Mouse (Mus musculus): ENCODE data around the gene Msmp. TPM values are rescaled to one million over a fixed set of nuclear protein-coding genes. Genes with fewer than 3 reads are reported as not detected.
A peak's percentile ranks its signal among the peaks of the same experiment; 100 is the strongest.

Msmp gene
- total RNA-seq, 1 experiment, result 0.49 TPM

GRCm38 (mm10) chr4:43560243-43560611 lies 24.1 kb downstream of the Msmp start:
- peaks cover 25 to 34% of the 10 kb centered on the region in 2 experiments for H3K4me1 ChIP-seq (ENCODE audit: control insufficient read depth in 2 of 2, insufficient read depth in 2 of 2, low read length in 2 of 2, poor library complexity in 1 of 2)
- no peak overlapping the region for H3K27ac ChIP-seq (ENCODE audit: insufficient read depth, low read depth, low read length, poor library complexity, severe bottlenecking)
- peak overlapping the region; percentile 10; the same call in 1 of the 2 replicates for H3K9ac ChIP-seq (ENCODE audit: insufficient read depth, low read depth, low read length, poor library complexity, severe bottlenecking)
- DNase-seq (ENCODE audit: low read depth, low spot score), result no peak
- TF ChIP-seq CHD2 (IDR thresholded peaks at IDR 0.05; ENCODE audit: low read depth, low read length) (no peak), HCFC1 (IDR thresholded peaks at IDR 0.05; ENCODE audit: borderline replicate concordance, insufficient read depth, low read length) (no peak), ZC3H11A (IDR thresholded peaks at IDR 0.05; ENCODE audit: borderline replicate concordance, low read depth, low read length) (no peak), MAFK (IDR thresholded peaks at IDR 0.05; ENCODE audit: insufficient read depth, low read depth, low read length) (no peak)
- H3K9me3 ChIP-seq (ENCODE audit: control insufficient read depth, insufficient read depth, low read depth, low read length), result no peaks in the 10 kb centered on the region
- H3K36me3 ChIP-seq (ENCODE audit: control insufficient read depth, insufficient read depth, low read length, poor library complexity, severe bottlenecking), result peaks cover 14% of the 10 kb centered on the region
- no peak overlapping the region; a peak in 1 of 4 replicates for H3K4me3 ChIP-seq (ENCODE audit: insufficient read depth in 1 of 2, low read depth in 1 of 2, low read length in 2 of 2, poor library complexity in 1 of 2, severe bottlenecking in 1 of 2)
- in situ Hi-C loops (cut with MboI; ENCODE audit: low sequenced_read_pairs in 2 of 2, unreplicated experiment in 2 of 2), result no loop called here

- Histone ChIP-seq H3K4me1 (ENCODE audit: control insufficient read depth in 2 of 2, insufficient read depth in 2 of 2, low read length in 2 of 2, poor library complexity in 1 of 2) (peaks cover 25 to 34% of the 10 kb centered on the region in 2 experiments), H3K27ac (ENCODE audit: insufficient read depth, low read depth, low read length, poor library complexity, severe bottlenecking) (no peak overlapping the region), H3K4me3 (ENCODE audit: insufficient read depth in 1 of 2, low read depth in 1 of 2, low read length in 2 of 2, poor library complexity in 1 of 2, severe bottlenecking in 1 of 2) (no peak overlapping the region), H3K9me3 (ENCODE audit: control insufficient read depth, insufficient read depth, low read depth, low read length) (no peaks in the 10 kb centered on the region), H3K9ac (ENCODE audit: insufficient read depth, low read depth, low read length, poor library complexity, severe bottlenecking) (peak overlapping the region; percentile 15; the same call in 1 of the 2 replicates), H3K36me3 (ENCODE audit: control insufficient read depth, insufficient read depth, low read length, poor library complexity, severe bottlenecking) (peaks cover 19% of the 10 kb centered on the region)
- TF ChIP-seq HCFC1 (IDR thresholded peaks at IDR 0.05; ENCODE audit: borderline replicate concordance, insufficient read depth, low read length), result no peak
- TF ChIP-seq ZC3H11A (IDR thresholded peaks at IDR 0.05; ENCODE audit: borderline replicate concordance, low read depth, low read length), result no peak
- TF ChIP-seq MAFK (IDR thresholded peaks at IDR 0.05; ENCODE audit: insufficient read depth, low read depth, low read length), result no peak
- no peak for TF ChIP-seq CHD2 (IDR thresholded peaks at IDR 0.05; ENCODE audit: low read depth, low read length)
- no peak for TF ChIP-seq ZNF384 (IDR thresholded peaks at IDR 0.05; ENCODE audit: low read depth, low read length)
- no peak for DNase-seq (ENCODE audit: low read depth, low spot score)
- in situ Hi-C loops (cut with MboI; ENCODE audit: low sequenced_read_pairs in 2 of 2, unreplicated experiment in 2 of 2), result no loop called here
Measured at GRCm38 (mm10) chr4:43559519-43560242, 24.6 kb downstream of the Msmp start.

- in situ Hi-C loops (cut with MboI; ENCODE audit: low sequenced_read_pairs in 2 of 2, unreplicated experiment in 2 of 2), result no loop called here
- H3K4me3 ChIP-seq (ENCODE audit: insufficient read depth in 1 of 2, low read depth in 1 of 2, low read length in 2 of 2, poor library complexity in 1 of 2, severe bottlenecking in 1 of 2), result peak overlapping the region; percentile 44 to 51
- H3K36me3 ChIP-seq (ENCODE audit: control insufficient read depth, insufficient read depth, low read length, poor library complexity, severe bottlenecking), result peaks cover 25% of the 10 kb centered on the region
- peaks cover 25 to 34% of the 10 kb centered on the region in 2 experiments for H3K4me1 ChIP-seq (ENCODE audit: control insufficient read depth in 2 of 2, insufficient read depth in 2 of 2, low read length in 2 of 2, poor library complexity in 1 of 2)
- H3K27ac ChIP-seq (ENCODE audit: insufficient read depth, low read depth, low read length, poor library complexity, severe bottlenecking), result peak overlapping the region; percentile 86
- H3K9me3 ChIP-seq (ENCODE audit: control insufficient read depth, insufficient read depth, low read depth, low read length), result no peaks in the 10 kb centered on the region
- DNase-seq (ENCODE audit: low read depth, low spot score), result peak; percentile 60
- H3K9ac ChIP-seq (ENCODE audit: insufficient read depth, low read depth, low read length, poor library complexity, severe bottlenecking), result peak overlapping the region; percentile 71
- TF ChIP-seq MAFK (IDR thresholded peaks at IDR 0.05; ENCODE audit: insufficient read depth, low read depth, low read length), result no peak
Measured at GRCm38 (mm10) chr4:43558631-43559356, 25.5 kb downstream of the Msmp start.

- H3K4me3 ChIP-seq (ENCODE audit: insufficient read depth in 1 of 2, low read depth in 1 of 2, low read length in 2 of 2, poor library complexity in 1 of 2, severe bottlenecking in 1 of 2), result peak overlapping the region; percentile 44 to 51
- peaks cover 30% of the 10 kb centered on the region for H3K36me3 ChIP-seq (ENCODE audit: control insufficient read depth, insufficient read depth, low read length, poor library complexity, severe bottlenecking)
- H3K27ac ChIP-seq (ENCODE audit: insufficient read depth, low read depth, low read length, poor library complexity, severe bottlenecking), result peak overlapping the region; percentile 87
- H3K9me3 ChIP-seq (ENCODE audit: control insufficient read depth, insufficient read depth, low read depth, low read length), result no peaks in the 10 kb centered on the region
- TF ChIP-seq ZC3H11A (IDR thresholded peaks at IDR 0.05; ENCODE audit: borderline replicate concordance, low read depth, low read length), result no peak
- TF ChIP-seq CHD2 (IDR thresholded peaks at IDR 0.05; ENCODE audit: low read depth, low read length), result no peak; the same call in 1 of the 2 replicates
- TF ChIP-seq MAFK (IDR thresholded peaks at IDR 0.05; ENCODE audit: insufficient read depth, low read depth, low read length), result no peak
- no peak for TF ChIP-seq HCFC1 (IDR thresholded peaks at IDR 0.05; ENCODE audit: borderline replicate concordance, insufficient read depth, low read length)
- no peak for TF ChIP-seq ZNF384 (IDR thresholded peaks at IDR 0.05; ENCODE audit: low read depth, low read length)
- in situ Hi-C loops (cut with MboI; ENCODE audit: low sequenced_read_pairs in 2 of 2, unreplicated experiment in 2 of 2), result no loop called here
- H3K4me1 ChIP-seq (ENCODE audit: control insufficient read depth in 2 of 2, insufficient read depth in 2 of 2, low read length in 2 of 2, poor library complexity in 1 of 2), result peaks cover 25 to 32% of the 10 kb centered on the region in 2 experiments
- H3K9ac ChIP-seq (ENCODE audit: insufficient read depth, low read depth, low read length, poor library complexity, severe bottlenecking), result peak overlapping the region; percentile 71
- peak; percentile 70 for DNase-seq (ENCODE audit: low read depth, low spot score)
Measured at GRCm38 (mm10) chr4:43558028-43558630, 26.2 kb downstream of the Msmp start.

All from ES-E14 (cell line).